Mouse (Mus musculus) frontal cortex, adult (tissue): ENCODE measurements around the gene Defb22.

Source experiments
- ATAC-seq: cut with Nextera tagmentation; 2 replicates; pipeline ENCODE4 v1.9.2; 2017; ENCODE audit warnings: mild to moderate bottlenecking, moderate library complexity, mixed read lengths; ENCODE audit not compliant: low TSS enrichment

The Defb22 gene

DNA sequence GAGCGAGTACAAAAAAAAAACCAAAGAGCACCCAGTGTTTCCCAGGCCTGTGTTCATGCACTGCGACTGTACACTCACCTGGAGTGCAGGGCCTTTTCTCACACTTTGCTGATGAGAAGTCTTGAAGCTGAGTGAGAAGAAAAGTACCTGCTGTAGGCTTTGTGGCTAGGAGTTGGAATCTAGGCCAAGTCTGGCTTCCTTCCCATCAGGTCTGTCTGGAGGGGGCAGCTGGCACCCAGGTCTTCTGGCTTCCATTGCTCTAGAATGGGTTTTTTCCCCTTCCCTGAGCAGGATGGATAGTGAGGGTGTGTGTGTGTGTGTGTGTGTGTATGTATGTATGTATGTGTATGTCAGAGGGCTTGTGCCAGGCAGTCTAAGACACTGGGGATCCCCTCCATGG is 50.1 kb downstream of the Defb22 start:
- ATAC-seq: no peak

DNA sequence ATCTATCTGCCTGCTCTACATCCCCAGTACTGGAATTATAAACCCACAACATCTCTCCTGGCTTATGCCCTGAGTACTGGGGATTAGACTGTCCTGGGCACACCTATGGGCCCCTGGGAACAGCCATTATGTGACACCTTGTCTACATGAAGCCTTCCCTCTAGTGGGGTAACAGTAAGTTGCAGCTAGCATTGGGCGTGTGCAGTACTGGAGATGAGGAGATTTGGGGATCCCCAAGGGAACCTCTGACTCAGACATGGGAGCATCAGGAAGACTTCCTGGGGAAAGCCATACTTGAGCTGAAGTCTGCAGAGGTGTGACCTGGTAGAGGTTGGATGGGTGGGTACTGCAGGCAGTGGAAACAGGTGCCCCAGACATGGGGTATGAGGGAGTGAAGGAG is 51.0 kb downstream of the Defb22 start:
- no peak for ATAC-seq

DNA sequence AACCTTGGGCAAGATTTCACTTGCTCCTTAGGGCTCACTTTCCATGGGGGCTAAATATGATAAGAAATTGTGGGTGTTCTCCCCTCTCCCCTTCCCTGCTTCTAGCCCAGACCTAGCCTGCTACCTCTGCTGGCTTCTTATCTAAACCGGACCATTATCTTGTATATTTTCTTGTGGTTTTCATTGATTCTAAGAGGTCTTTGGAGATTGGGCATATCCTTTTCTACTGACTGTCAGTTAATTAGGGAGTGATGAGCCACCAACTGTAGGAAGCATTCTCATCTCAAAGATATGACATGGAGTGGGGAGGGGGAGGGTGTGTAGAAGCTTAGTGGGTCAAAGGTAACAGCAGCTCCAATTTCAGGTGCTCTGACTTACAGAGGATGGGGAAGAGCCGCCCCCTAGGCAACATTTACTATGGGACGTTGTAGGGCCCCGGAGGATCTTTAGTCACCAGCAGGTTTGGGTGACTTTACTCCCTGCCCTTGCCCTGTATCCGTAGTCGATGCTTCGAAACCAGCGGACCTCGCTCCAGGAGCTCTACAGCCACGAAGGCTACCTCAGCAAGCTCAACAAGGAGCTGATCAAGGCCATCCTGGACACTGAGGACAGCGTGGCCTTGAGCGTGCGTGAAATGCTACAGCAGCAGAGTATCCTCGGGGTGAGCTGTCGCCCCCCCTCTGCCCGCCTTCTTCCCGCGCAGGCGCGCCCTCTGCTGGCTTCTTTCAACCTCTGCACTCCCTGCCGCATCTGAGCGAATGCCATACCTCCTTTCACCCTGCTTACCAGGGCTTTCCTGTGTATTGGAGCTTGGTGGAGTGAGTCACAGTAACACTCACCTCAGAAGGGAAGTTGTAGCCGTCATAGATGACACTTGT is 52.7 kb downstream of the Defb22 start:
- peak; percentile 96 for ATAC-seq

DNA sequence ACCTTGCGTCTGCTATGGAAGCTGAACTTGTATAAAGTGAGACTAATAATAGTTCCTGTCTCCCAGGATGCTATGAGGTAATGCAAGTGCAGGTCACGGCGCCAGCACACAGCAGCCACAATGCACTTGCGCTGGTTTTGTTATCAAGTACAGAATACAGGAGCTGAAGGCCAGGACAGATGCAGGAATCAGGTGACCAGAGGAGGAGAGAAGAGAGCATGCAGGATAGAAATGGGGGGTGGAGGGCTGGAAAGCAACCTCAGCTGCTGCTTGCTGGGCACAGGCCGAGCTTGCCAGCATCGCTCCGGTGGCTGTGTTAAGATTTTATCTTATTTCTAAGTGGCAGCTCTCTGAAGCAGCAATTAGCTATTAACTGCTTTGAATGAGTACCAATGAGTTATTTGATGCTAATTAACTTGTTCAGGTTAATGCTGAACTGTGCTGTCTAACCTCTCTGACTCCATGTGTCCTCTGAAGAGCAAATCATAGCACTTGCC is 53.5 kb downstream of the Defb22 start:
- no peak for ATAC-seq
